ENCODE assay signal across 8 mouse cellular contexts in the genomic region with DNA sequence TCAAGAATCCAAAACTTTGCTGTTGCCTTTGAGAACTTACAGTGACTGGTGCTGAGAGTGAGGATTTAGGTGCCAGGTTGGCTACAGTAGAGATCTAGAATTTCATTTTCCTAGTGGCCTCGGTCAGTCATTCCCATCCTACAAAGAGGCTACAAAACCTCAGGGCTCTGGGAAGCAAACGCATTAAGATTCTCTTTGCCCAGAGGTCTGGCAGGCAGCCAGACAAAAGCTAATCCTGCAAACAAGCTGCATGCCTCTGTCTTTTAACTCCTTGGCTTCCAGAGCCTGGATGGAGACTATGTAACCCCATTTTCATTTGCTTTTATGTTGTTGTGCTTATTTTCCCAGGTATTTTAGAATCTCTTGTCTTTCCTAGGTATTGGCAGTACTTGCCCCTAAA. TPM values are rescaled to one million over a fixed set of nuclear protein-coding genes. Genes with fewer than 3 reads are reported as not detected.
DNase-seq lines count a peak whose midpoint lies in the region; ATAC-seq lines count a peak whose summit lies in the region.

No protein-coding gene starts in this region.

- peak; percentile 22 for DNase-seq in adrenal gland, postnatal 10 days
- no peak for DNase-seq in adrenal gland, adult 2 months
- peak; percentile 73 for DNase-seq in hindbrain, embryonic 14.5 days (ENCODE audit: low spot score)
- no peak for DNase-seq in hindbrain, embryonic 10.5 days (ENCODE audit: low spot score)
- peak; percentile 6 for DNase-seq in ovary, postnatal 36 days (ENCODE audit: low spot score)
- DNase-seq in ovary, postnatal 10 days (ENCODE audit: low spot score), result no peak
- DNase-seq in retina, postnatal 1 day, result peak; percentile 80

- H3K27ac ChIP-seq in hindbrain, embryonic 14.5 days, result peak overlapping the region; percentile 27
- no peak overlapping the region for H3K27ac ChIP-seq in hindbrain, embryonic 10.5 days

- no peak; the same call in 1 of the 2 replicates for ATAC-seq in hindbrain, embryonic 14.5 days (ENCODE audit: low FRiP score)
- no peak for ATAC-seq in megakaryocyte progenitor cell, adult 5-6 weeks (replicated peaks; ENCODE audit: poor library complexity)

- peaks cover 13% of the 10 kb centered on the region for H3K36me3 ChIP-seq in hindbrain, embryonic 14.5 days (replicated peaks; ENCODE audit: control insufficient read depth, insufficient read depth)
- H3K36me3 ChIP-seq in hindbrain, embryonic 10.5 days, result peaks cover 46% of the 10 kb centered on the region; the same call in 1 of the 2 replicates

- no peak overlapping the region for H3K4me2 ChIP-seq in hindbrain, embryonic 14.5 days (replicated peaks)

- H3K4me3 ChIP-seq in hindbrain, embryonic 14.5 days (replicated peaks; ENCODE audit: low read length), result no peak overlapping the region
- H3K4me3 ChIP-seq in hindbrain, embryonic 10.5 days, result no peak overlapping the region

- H3K9me3 ChIP-seq in hindbrain, embryonic 14.5 days (ENCODE audit: control insufficient read depth, low read length), result no peaks in the 10 kb centered on the region
- H3K9me3 ChIP-seq in hindbrain, embryonic 10.5 days, result no peaks in the 10 kb centered on the region

- H3K9ac ChIP-seq in hindbrain, embryonic 14.5 days, result no peak overlapping the region

- H3K4me1 ChIP-seq in hindbrain, embryonic 14.5 days (replicated peaks; ENCODE audit: control insufficient read depth, insufficient read depth, low read length), result no peaks in the 10 kb centered on the region
- no peaks in the 10 kb centered on the region for H3K4me1 ChIP-seq in hindbrain, embryonic 10.5 days (replicated peaks)

- WGBS in hindbrain, embryonic 14.5 days, result 21% methylated on average over 2 of the region's 2 CpGs
- WGBS in hindbrain, embryonic 10.5 days, result 49% methylated on average over 2 of the region's 2 CpGs

- H3K27me3 ChIP-seq in hindbrain, embryonic 14.5 days (ENCODE audit: control insufficient read depth, insufficient read depth, low read length), result no peaks in the 10 kb centered on the region
- no peaks in the 10 kb centered on the region for H3K27me3 ChIP-seq in hindbrain, embryonic 10.5 days (ENCODE audit: insufficient read depth, poor library complexity, severe bottlenecking)

RNA-seq across cellular contexts. Expression of a gene that starts 25.6 kb away (rescaled TPM):
- 10 to 100 TPM; 30.0 to 38.2 TPM for total RNA-seq in adrenal gland, postnatal 10 days (2021)
- 10 to 100 TPM; 42.7 to 45.6 TPM for total RNA-seq in adrenal gland, adult 2 months (2021)
- 15.2 and 17.0 TPM in 2 replicates for polyA plus RNA-seq in adrenal gland, adult 2 months (2012; rRNA removed)
- polyA plus RNA-seq in hindbrain, embryonic 14.5 days (2014; fragmentation: Nextera tagmentation; extraction: Ambion mirVana), result 35.9 and 36.9 TPM in 2 replicates
- 16.2 and 16.5 TPM in 2 replicates for polyA plus RNA-seq in hindbrain, embryonic 10.5 days (2016; fragmentation: Nextera tagmentation; extraction: Ambion mirVana)
- total RNA-seq in megakaryocyte progenitor cell, adult 5-6 weeks (2015), result 72.3 and 90.0 TPM in 2 replicates
- total RNA-seq in megakaryocyte progenitor cell, adult 5-6 weeks (2017), result 25.7 and 34.6 TPM in 2 replicates

RNA-seq across cellular contexts. Expression of a gene that starts 45.0 kb away (rescaled TPM):
- 10 to 100 TPM; 21.7 to 24.3 TPM for total RNA-seq in adrenal gland, postnatal 10 days (2021)
- 10 to 100 TPM; 19.2 to 49.3 TPM for total RNA-seq in adrenal gland, adult 2 months (2021)
- polyA plus RNA-seq in adrenal gland, adult 2 months (2012; rRNA removed), result 4.6 and 5.6 TPM in 2 replicates
- 37.3 and 40.8 TPM in 2 replicates for polyA plus RNA-seq in hindbrain, embryonic 14.5 days (2014; fragmentation: Nextera tagmentation; extraction: Ambion mirVana)
- 14.0 and 16.2 TPM in 2 replicates for polyA plus RNA-seq in hindbrain, embryonic 10.5 days (2016; fragmentation: Nextera tagmentation; extraction: Ambion mirVana)
- total RNA-seq in megakaryocyte progenitor cell, adult 5-6 weeks (2015), result not detected in 2 replicates
- total RNA-seq in megakaryocyte progenitor cell, adult 5-6 weeks (2017), result not detected in 2 replicates

Comparison
In these comparisons a context has a peak if more than half of its experiments do, and no peak if none do; other contexts are left out.
1. DNase-seq: peak in adrenal gland, postnatal 10 days (single experiment), hindbrain, embryonic 14.5 days (single experiment), ovary, postnatal 36 days (single experiment) and retina, postnatal 1 day (single experiment); none in adrenal gland, adult 2 months (single experiment), hindbrain, embryonic 10.5 days (single experiment) and ovary, postnatal 10 days (single experiment).
2. RNA of a gene that starts 45.0 kb away (total RNA-seq): 19.2 to 49.3 TPM in adrenal gland, adult 2 months and 21.7 to 24.3 TPM in adrenal gland, postnatal 10 days; not detected in megakaryocyte progenitor cell, adult 5-6 weeks; every median in the first group is over 10 times any median in the second.